Mouse (Mus musculus): ENCODE data around the gene Aak1. TPM values are rescaled to one million over a fixed set of nuclear protein-coding genes. Genes with fewer than 3 reads are reported as not detected.
A peak's percentile ranks its signal among the peaks of the same experiment; 100 is the strongest.

Gene Aak1
- polyA plus RNA-seq, 1 experiment: 43.4 TPM

DNA sequence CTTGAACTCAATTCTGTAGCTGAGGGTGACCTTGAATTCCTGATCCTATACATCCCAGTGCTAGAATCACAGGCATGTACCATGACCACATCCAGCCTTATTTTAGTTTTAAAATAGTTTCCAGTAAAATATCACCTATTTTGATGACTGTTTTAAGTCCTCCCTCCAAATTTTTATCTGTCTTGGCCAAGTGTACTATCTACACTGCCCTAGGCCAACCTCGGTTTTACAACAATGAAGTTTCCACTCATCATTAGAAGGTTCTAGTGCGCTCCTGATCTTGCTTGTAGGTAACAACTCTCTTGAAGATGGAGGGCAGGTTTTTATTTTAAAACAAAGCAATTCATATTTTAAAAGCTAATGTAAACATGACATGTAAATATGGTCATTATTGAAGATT, 57.9 kb downstream of the Aak1 start:
- TF ChIP-seq POLR2A (IDR thresholded peaks at IDR 0.05; ENCODE audit: control insufficient read depth, low read depth, low read length): no peak
- no peak overlapping the region for H3K27ac ChIP-seq (ENCODE audit: control insufficient read depth, insufficient read depth, low read depth, low read length)

DNA sequence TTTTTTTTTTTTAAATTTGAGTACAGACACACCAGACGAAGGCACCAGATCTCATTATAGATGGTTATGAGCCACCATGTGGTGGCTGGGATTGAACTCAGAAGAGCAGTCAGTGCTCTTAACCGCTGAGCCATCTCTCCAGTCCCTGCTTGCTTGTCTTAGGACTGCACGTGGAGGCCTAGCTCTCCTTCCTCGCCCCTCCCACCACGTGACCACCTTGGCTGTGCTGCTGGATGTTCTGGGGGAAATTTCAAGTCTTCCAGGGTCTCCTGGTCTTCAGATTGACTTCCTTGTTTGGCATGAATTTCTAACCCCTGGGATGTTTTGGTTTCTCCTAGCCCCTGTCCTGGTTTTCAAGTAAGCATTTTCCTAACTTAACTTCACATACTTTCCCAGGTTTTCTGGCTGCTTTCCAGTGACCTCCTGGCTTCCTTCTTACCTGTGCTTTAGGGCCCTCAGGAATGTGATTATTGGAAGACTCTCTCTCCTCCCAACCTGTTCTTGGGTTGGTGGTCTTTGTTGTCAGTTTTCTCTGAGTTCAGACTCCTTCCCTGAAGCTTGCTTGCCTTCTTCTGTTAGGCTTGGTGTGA, 59.3 kb downstream of the Aak1 start:
- H3K27me3 ChIP-seq (ENCODE audit: control insufficient read depth, insufficient read depth, low read length): no peaks in the 10 kb centered on the region
- TF ChIP-seq POLR2A (IDR thresholded peaks at IDR 0.05; ENCODE audit: control insufficient read depth, low read depth, low read length) (no peak), CTCF (IDR thresholded peaks at IDR 0.05; ENCODE audit: control insufficient read depth, insufficient read depth, insufficient replicate concordance, low read depth, low read length) (no peak)
- no peak overlapping the region for H3K27ac ChIP-seq (ENCODE audit: control insufficient read depth, insufficient read depth, low read depth, low read length)
- H3K36me3 ChIP-seq (ENCODE audit: control insufficient read depth, insufficient read depth, low read length): no peaks in the 10 kb centered on the region
- H3K4me1 ChIP-seq (ENCODE audit: control insufficient read depth, insufficient read depth, low read length): no peaks in the 10 kb centered on the region
- H3K4me3 ChIP-seq (ENCODE audit: control insufficient read depth, low read depth, low read length): no peak overlapping the region

More for the DNA sequence above, 57.9 kb downstream of the Aak1 start:
- Histone ChIP-seq H3K4me1 (ENCODE audit: control insufficient read depth, insufficient read depth, low read length) (no peaks in the 10 kb centered on the region), H3K27me3 (ENCODE audit: control insufficient read depth, insufficient read depth, low read length) (no peaks in the 10 kb centered on the region), H3K4me3 (ENCODE audit: control insufficient read depth, low read depth, low read length) (no peak overlapping the region), H3K36me3 (ENCODE audit: control insufficient read depth, insufficient read depth, low read length) (no peaks in the 10 kb centered on the region)

GRCm38 (mm10) chr6:86909881-86910280, 60.6 kb downstream of the Aak1 start:
- Histone ChIP-seq H3K27me3 (ENCODE audit: control insufficient read depth, insufficient read depth, low read length) (no peaks in the 10 kb centered on the region), H3K36me3 (ENCODE audit: control insufficient read depth, insufficient read depth, low read length) (no peaks in the 10 kb centered on the region), H3K4me1 (ENCODE audit: control insufficient read depth, insufficient read depth, low read length) (no peaks in the 10 kb centered on the region), H3K4me3 (ENCODE audit: control insufficient read depth, low read depth, low read length) (no peak overlapping the region), H3K27ac (ENCODE audit: control insufficient read depth, insufficient read depth, low read depth, low read length) (no peak overlapping the region)
- TF ChIP-seq POLR2A (IDR thresholded peaks at IDR 0.05; ENCODE audit: control insufficient read depth, low read depth, low read length) (no peak), CTCF (IDR thresholded peaks at IDR 0.05; ENCODE audit: control insufficient read depth, insufficient read depth, insufficient replicate concordance, low read depth, low read length) (no peak)

DNA sequence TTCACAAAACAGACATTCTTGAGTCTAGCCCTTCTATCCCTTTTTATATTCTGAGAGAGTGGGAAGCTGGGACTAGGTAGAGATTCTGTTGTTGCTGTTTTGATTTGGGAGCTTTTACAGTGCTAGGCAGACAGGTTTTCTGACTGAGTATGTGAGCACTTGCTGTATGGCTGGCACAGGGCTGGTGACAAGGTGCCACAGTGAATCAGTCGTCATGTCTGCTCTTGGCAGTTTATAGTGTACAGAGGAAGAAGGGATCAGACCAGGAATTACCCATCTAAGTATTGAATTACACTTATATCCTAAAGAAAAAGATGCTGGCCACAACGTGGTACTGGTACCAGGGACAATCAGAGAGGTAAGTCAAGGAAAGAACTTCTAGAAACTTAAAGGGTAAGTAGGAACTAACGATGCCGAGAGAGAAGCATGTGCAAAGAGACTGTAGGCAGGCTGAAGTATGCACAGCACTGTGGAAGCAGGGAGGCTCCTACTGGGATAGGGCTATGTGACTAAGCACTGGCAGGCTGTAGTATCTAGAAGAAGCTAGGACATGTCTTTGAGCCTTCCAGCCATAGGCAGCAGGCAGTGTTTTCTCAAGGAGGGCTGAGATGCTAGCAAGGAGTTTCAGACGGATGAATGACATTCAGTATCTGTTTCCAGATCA, 67.0 kb downstream of the Aak1 start:
- Histone ChIP-seq H3K4me3 (ENCODE audit: control insufficient read depth, low read depth, low read length) (no peak overlapping the region), H3K4me1 (ENCODE audit: control insufficient read depth, insufficient read depth, low read length) (no peaks in the 10 kb centered on the region), H3K27ac (ENCODE audit: control insufficient read depth, insufficient read depth, low read depth, low read length) (no peak overlapping the region), H3K27me3 (ENCODE audit: control insufficient read depth, insufficient read depth, low read length) (no peaks in the 10 kb centered on the region), H3K36me3 (ENCODE audit: control insufficient read depth, insufficient read depth, low read length) (no peaks in the 10 kb centered on the region)
- TF ChIP-seq CTCF (IDR thresholded peaks at IDR 0.05; ENCODE audit: control insufficient read depth, insufficient read depth, insufficient replicate concordance, low read depth, low read length) (no peak), POLR2A (IDR thresholded peaks at IDR 0.05; ENCODE audit: control insufficient read depth, low read depth, low read length) (no peak)

- Histone ChIP-seq H3K4me3 (ENCODE audit: control insufficient read depth, low read depth, low read length) (no peak overlapping the region), H3K27me3 (ENCODE audit: control insufficient read depth, insufficient read depth, low read length) (no peaks in the 10 kb centered on the region), H3K27ac (ENCODE audit: control insufficient read depth, insufficient read depth, low read depth, low read length) (no peak overlapping the region), H3K36me3 (ENCODE audit: control insufficient read depth, insufficient read depth, low read length) (no peaks in the 10 kb centered on the region), H3K4me1 (ENCODE audit: control insufficient read depth, insufficient read depth, low read length) (no peaks in the 10 kb centered on the region)
- TF ChIP-seq POLR2A (IDR thresholded peaks at IDR 0.05; ENCODE audit: control insufficient read depth, low read depth, low read length) (no peak), CTCF (IDR thresholded peaks at IDR 0.05; ENCODE audit: control insufficient read depth, insufficient read depth, insufficient replicate concordance, low read depth, low read length) (no peak)
Measured at GRCm38 (mm10) chr6:86917231-86917630, 67.9 kb downstream of the Aak1 start.

GRCm38 (mm10) chr6:86918058-86918835, 68.9 kb downstream of the Aak1 start:
- no peak overlapping the region for H3K4me3 ChIP-seq (ENCODE audit: control insufficient read depth, low read depth, low read length)
- TF ChIP-seq CTCF (IDR thresholded peaks at IDR 0.05; ENCODE audit: control insufficient read depth, insufficient read depth, insufficient replicate concordance, low read depth, low read length): no peak
- no peak for TF ChIP-seq POLR2A (IDR thresholded peaks at IDR 0.05; ENCODE audit: control insufficient read depth, low read depth, low read length)
- H3K27ac ChIP-seq (ENCODE audit: control insufficient read depth, insufficient read depth, low read depth, low read length): no peak overlapping the region

GRCm38 (mm10) chr6:86921880-86922279, 72.6 kb downstream of the Aak1 start:
- no peaks in the 10 kb centered on the region; the same call in 1 of the 2 replicates for H3K36me3 ChIP-seq (ENCODE audit: control insufficient read depth, insufficient read depth, low read length)
- no peaks in the 10 kb centered on the region for H3K27me3 ChIP-seq (ENCODE audit: control insufficient read depth, insufficient read depth, low read length)
- TF ChIP-seq POLR2A (IDR thresholded peaks at IDR 0.05; ENCODE audit: control insufficient read depth, low read depth, low read length): no peak
- TF ChIP-seq CTCF (IDR thresholded peaks at IDR 0.05; ENCODE audit: control insufficient read depth, insufficient read depth, insufficient replicate concordance, low read depth, low read length): peak; percentile 83; the same call in 1 of the 2 replicates
- H3K4me3 ChIP-seq (ENCODE audit: control insufficient read depth, low read depth, low read length): no peak overlapping the region
- H3K4me1 ChIP-seq (ENCODE audit: control insufficient read depth, insufficient read depth, low read length): no peaks in the 10 kb centered on the region
- H3K27ac ChIP-seq (ENCODE audit: control insufficient read depth, insufficient read depth, low read depth, low read length): no peak overlapping the region

More at GRCm38 (mm10) chr6:86918058-86918835, 68.9 kb downstream of the Aak1 start:
- H3K27me3 ChIP-seq (ENCODE audit: control insufficient read depth, insufficient read depth, low read length): no peaks in the 10 kb centered on the region
- H3K36me3 ChIP-seq (ENCODE audit: control insufficient read depth, insufficient read depth, low read length): no peaks in the 10 kb centered on the region
- H3K4me1 ChIP-seq (ENCODE audit: control insufficient read depth, insufficient read depth, low read length): no peaks in the 10 kb centered on the region

Data from testis, adult 2 months (tissue).